Mouse (Mus musculus) embryonic facial prominence, embryonic 10.5 days (tissue): ENCODE results near the gene Cep83. TPM values are rescaled to one million over a fixed set of nuclear protein-coding genes. Genes with fewer than 3 reads are reported as not detected.

Experiments used
- DNase-seq: peaks from one replicate; pipeline ENCODE4 v3.0.0-alpha.2; 2017; ENCODE audit warnings: low spot score
- H3K27ac ChIP-seq: fragments of 300-500 bp; sonication (generic); replicated peaks from 2 replicates; pipeline ENCODE4 v1.5.1; 2016; ENCODE audit warnings: mild to moderate bottlenecking
- H3K27me3 ChIP-seq: fragments of 300-500 bp; sonication (generic); replicated peaks from 2 replicates; pipeline ENCODE4 v1.6.1; 2016; ENCODE audit warnings: low read depth, mild to moderate bottlenecking; ENCODE audit not compliant: poor library complexity, severe bottlenecking
- H3K36me3 ChIP-seq: fragments of 300-500 bp; sonication (generic); replicated peaks from 2 replicates; pipeline ENCODE4 v1.6.1; 2016; ENCODE audit warnings: mild to moderate bottlenecking, moderate library complexity
- H3K4me1 ChIP-seq: fragments of 300-500 bp; sonication (generic); 2 replicates; pipeline ENCODE4 v1.6.1; 2016
- H3K4me3 ChIP-seq: fragments of 300-500 bp; sonication (generic); 2 replicates; pipeline ENCODE4 v1.5.1; 2016; ENCODE audit warnings: mild to moderate bottlenecking, moderate library complexity
- H3K9me3 ChIP-seq: fragments of 300-500 bp; sonication (generic); 2 replicates; pipeline ENCODE4 v1.6.1; 2016; ENCODE audit warnings: mild to moderate bottlenecking
- WGBS: fragments of 180-500 bp; shearing (Covaris S2); methylation state at CpG from one replicate; pipeline ENCODE4 v1.1.7; 2016; 5-methylcytosine and 5-hydroxymethylcytosine counted together
- polyA plus RNA-seq: library from polyadenylated mRNA; unstranded; fragments of >200 nt; fragmentation: Nextera tagmentation; extraction: Ambion mirVana; gene quantifications from 2 replicates; pipeline ENCODE4 v1.2.1, GENCODE M21; 2016

Gene Cep83
- polyA plus RNA-seq: 19.3 and 20.0 TPM in 2 replicates

- peak; percentile 95 for DNase-seq
- peaks cover 19% of the 10 kb centered on the region for H3K4me1 ChIP-seq
- H3K27ac ChIP-seq: peak within 1 kb of the TSS; percentile 98
- H3K27me3 ChIP-seq: no peaks in the 10 kb centered on the region
- 0 out of 2 replicates have a peak, but pooled peaks cover 4% of the 10 kb centered on the region for H3K9me3 ChIP-seq
- peak within 1 kb of the TSS; percentile 97 for H3K4me3 ChIP-seq
- WGBS: under 1% methylated on average over 86 of the region's 86 CpGs
- peaks cover 11% of the 10 kb centered on the region for H3K36me3 ChIP-seq
These were observed at the start of gene Cep83 for GRCm38 (mm10) chr10:94688420-94689175. Gene Cep83, plus strand, starts transcription at chr10:94688654.

GRCm38 (mm10) chr10:94639281-94639680 lies 49.2 kb upstream of the Cep83 start:
- DNase-seq: no peak
- no peak overlapping the region for H3K27ac ChIP-seq
- H3K27me3 ChIP-seq: no peaks in the 10 kb centered on the region
- H3K4me3 ChIP-seq: no peak overlapping the region
- 84% methylated on average over 5 of the region's 5 CpGs for WGBS
- no peaks in the 10 kb centered on the region for H3K4me1 ChIP-seq
- H3K36me3 ChIP-seq: no peaks in the 10 kb centered on the region
- no peaks in the 10 kb centered on the region for H3K9me3 ChIP-seq

- Histone ChIP-seq H3K4me1 (no peaks in the 10 kb centered on the region), H3K36me3 (no peaks in the 10 kb centered on the region), H3K9me3 (no peaks in the 10 kb centered on the region), H3K4me3 (no peak overlapping the region), H3K27ac (no peak overlapping the region), H3K27me3 (no peaks in the 10 kb centered on the region)
- 81% methylated on average over 5 of the region's 5 CpGs for WGBS
- DNase-seq: no peak
These were observed 48.4 kb upstream of the Cep83 start for GRCm38 (mm10) chr10:94640067-94640466.

- no peak overlapping the region for H3K27ac ChIP-seq
These were observed 24.4 kb upstream of the Cep83 start for GRCm38 (mm10) chr10:94664036-94664435.

GRCm38 (mm10) chr10:94664455-94664854 lies 24.0 kb upstream of the Cep83 start:
- no peaks in the 10 kb centered on the region for H3K9me3 ChIP-seq
- no peak overlapping the region for H3K27ac ChIP-seq
- no peaks in the 10 kb centered on the region for H3K36me3 ChIP-seq
- no peaks in the 10 kb centered on the region for H3K4me1 ChIP-seq
- no peak for DNase-seq
- WGBS: 93% methylated on average over 7 of the region's 7 CpGs
- no peak overlapping the region for H3K4me3 ChIP-seq
- no peaks in the 10 kb centered on the region for H3K27me3 ChIP-seq

More at GRCm38 (mm10) chr10:94664036-94664435, 24.4 kb upstream of the Cep83 start:
- Histone ChIP-seq H3K4me3 (no peak overlapping the region), H3K9me3 (no peaks in the 10 kb centered on the region), H3K36me3 (no peaks in the 10 kb centered on the region), H3K27me3 (no peaks in the 10 kb centered on the region), H3K4me1 (no peaks in the 10 kb centered on the region)
- WGBS: 81% methylated on average over 3 of the region's 3 CpGs
- no peak for DNase-seq

- DNase-seq: no peak
- Histone ChIP-seq H3K4me1 (no peaks in the 10 kb centered on the region), H3K36me3 (no peaks in the 10 kb centered on the region), H3K27me3 (no peaks in the 10 kb centered on the region), H3K4me3 (no peak overlapping the region), H3K9me3 (no peaks in the 10 kb centered on the region), H3K27ac (no peak overlapping the region)
These were observed 20.3 kb upstream of the Cep83 start for GRCm38 (mm10) chr10:94668147-94668546.

GRCm38 (mm10) chr10:94687801-94688419 lies 544 bp upstream of the Cep83 start:
- Histone ChIP-seq H3K9me3 (0 out of 2 replicates have a peak, but pooled peaks cover under 1% of the 10 kb centered on the region), H3K4me3 (peak overlapping the region; percentile 97), H3K27ac (peak overlapping the region; percentile 98), H3K4me1 (peaks cover 19% of the 10 kb centered on the region), H3K27me3 (no peaks in the 10 kb centered on the region), H3K36me3 (peaks cover 6% of the 10 kb centered on the region)
- no peak for DNase-seq
- WGBS: 3% methylated on average over 20 of the region's 20 CpGs

GRCm38 (mm10) chr10:94689176-94689510 lies 689 bp downstream of the Cep83 start:
- H3K4me1 ChIP-seq: peaks cover 19% of the 10 kb centered on the region
- H3K36me3 ChIP-seq: peaks cover 15% of the 10 kb centered on the region
- H3K27me3 ChIP-seq: no peaks in the 10 kb centered on the region
- H3K4me3 ChIP-seq: peak overlapping the region; percentile 97
- H3K9me3 ChIP-seq: 0 out of 2 replicates have a peak, but pooled peaks cover 4% of the 10 kb centered on the region
- DNase-seq: no peak
- H3K27ac ChIP-seq: peak overlapping the region; percentile 98
- WGBS: under 1% methylated on average over 7 of the region's 7 CpGs

- no peaks in the 10 kb centered on the region for H3K27me3 ChIP-seq
- H3K9me3 ChIP-seq: peaks cover 9% of the 10 kb centered on the region; the same call in 1 of the 2 replicates
- H3K27ac ChIP-seq: no peak overlapping the region
- 65% methylated on average over 1 of the region's 1 CpGs for WGBS
- peaks cover 19% of the 10 kb centered on the region for H3K4me1 ChIP-seq
- H3K36me3 ChIP-seq: peaks cover 27% of the 10 kb centered on the region
- no peak for DNase-seq
- peak overlapping the region; percentile 97; the same call in 1 of the 2 replicates for H3K4me3 ChIP-seq
These were observed 1.9 kb downstream of the Cep83 start for GRCm38 (mm10) chr10:94690376-94690775.

GRCm38 (mm10) chr10:94692163-94692562 lies 3.7 kb downstream of the Cep83 start:
- Histone ChIP-seq H3K4me3 (no peak overlapping the region), H3K27me3 (no peaks in the 10 kb centered on the region), H3K4me1 (peaks cover 19% of the 10 kb centered on the region), H3K27ac (no peak overlapping the region), H3K9me3 (peaks cover 9% of the 10 kb centered on the region; the same call in 1 of the 2 replicates), H3K36me3 (peaks cover 30% of the 10 kb centered on the region)
- 97% methylated on average over 4 of the region's 4 CpGs for WGBS
- DNase-seq: no peak

- 92% methylated on average over 4 of the region's 4 CpGs for WGBS
- Histone ChIP-seq H3K27me3 (no peaks in the 10 kb centered on the region), H3K27ac (no peak overlapping the region), H3K4me3 (no peak overlapping the region), H3K36me3 (peaks cover 5% of the 10 kb centered on the region), H3K9me3 (peaks cover 3% of the 10 kb centered on the region; the same call in 1 of the 2 replicates), H3K4me1 (no peaks in the 10 kb centered on the region)
- no peak for DNase-seq
These were observed 17.3 kb downstream of the Cep83 start for GRCm38 (mm10) chr10:94705643-94706258.

GRCm38 (mm10) chr10:94706695-94707094 lies 18.2 kb downstream of the Cep83 start:
- 93% methylated on average over 2 of the region's 2 CpGs for WGBS
- no peak overlapping the region for H3K27ac ChIP-seq
- DNase-seq: no peak

More at GRCm38 (mm10) chr10:94706695-94707094, 18.2 kb downstream of the Cep83 start:
- Histone ChIP-seq H3K4me3 (no peak overlapping the region), H3K4me1 (no peaks in the 10 kb centered on the region), H3K9me3 (peaks cover 3% of the 10 kb centered on the region; the same call in 1 of the 2 replicates), H3K27me3 (no peaks in the 10 kb centered on the region), H3K36me3 (peaks cover 5% of the 10 kb centered on the region)
